Mouse (Mus musculus) liver, embryonic 11.5 days (tissue): ENCODE results near the gene A930017K11Rik. TPM values are rescaled to one million over a fixed set of nuclear protein-coding genes. Genes with fewer than 3 reads are reported as not detected.

Experiments
- ATAC-seq: fragments of 200-750 bp; cut with Nextera tagmentation; replicated peaks from 2 replicates; pipeline ENCODE4 v1.8.0; 2017; ENCODE audit warnings: moderate number of reproducible peaks, mild to moderate bottlenecking, moderate TSS enrichment, moderate library complexity; ENCODE audit not compliant: low FRiP score
- DNase-seq: peaks from one replicate; pipeline ENCODE4 v3.0.0-alpha.2; 2017; ENCODE audit warnings: low spot score
- H3K27ac ChIP-seq: fragments of 300-500 bp; sonication (generic); 2 replicates; pipeline ENCODE4 v1.5.1; 2014; ENCODE audit warnings: mild to moderate bottlenecking, low read depth, low read length, control low read depth
- H3K27me3 ChIP-seq: fragments of 300-500 bp; sonication (generic); replicated peaks from 2 replicates; pipeline ENCODE4 v1.6.1; 2014; ENCODE audit warnings: low read length, mixed read lengths; ENCODE audit not compliant: control insufficient read depth, insufficient read depth
- H3K36me3 ChIP-seq: fragments of 300-500 bp; sonication (generic); 2 replicates; pipeline ENCODE4 v1.6.1; 2014; ENCODE audit warnings: mild to moderate bottlenecking, low read length, moderate library complexity, mixed read lengths; ENCODE audit not compliant: control insufficient read depth, insufficient read depth
- H3K4me1 ChIP-seq: fragments of 300-500 bp; sonication (generic); replicated peaks from 2 replicates; pipeline ENCODE4 v1.6.1; 2014; ENCODE audit warnings: low read length, mixed read lengths; ENCODE audit not compliant: control insufficient read depth, insufficient read depth
- H3K4me2 ChIP-seq: fragments of 300-500 bp; sonication (generic); 2 replicates; pipeline ENCODE4 v1.6.1; 2014; ENCODE audit warnings: mild to moderate bottlenecking, control low read depth, moderate library complexity
- H3K4me3 ChIP-seq: fragments of 300-500 bp; sonication (generic); 2 replicates; pipeline ENCODE4 v1.5.1; 2014; ENCODE audit warnings: low read depth, low read length, control low read depth
- H3K9ac ChIP-seq: fragments of 300-500 bp; sonication (generic); 2 replicates; pipeline ENCODE4 v1.6.1; 2014; ENCODE audit warnings: low read depth, low read length, control low read depth
- H3K9me3 ChIP-seq: fragments of 300-500 bp; sonication (generic); 2 replicates; pipeline ENCODE4 v1.6.1; 2016; ENCODE audit warnings: low read length, inconsistent platforms, mixed read lengths; ENCODE audit not compliant: control insufficient read depth
- WGBS: fragments of 180-500 bp; shearing (Covaris S2); extraction: QIAGEN DNeasy Blood & Tissue Kit; methylation state at CpG from one replicate; pipeline ENCODE4 v1.1.7; 2014; 5-methylcytosine and 5-hydroxymethylcytosine counted together
- polyA plus RNA-seq: library from polyadenylated mRNA; unstranded; fragments of >200 nt; fragmentation: Nextera tagmentation; extraction: Ambion mirVana; gene quantifications from 2 replicates; pipeline ENCODE4 v1.2.1, GENCODE M21; 2014

A930017K11Rik gene
- polyA plus RNA-seq, 1 experiment from 2014 or later = 0.85 TPM

DNA sequence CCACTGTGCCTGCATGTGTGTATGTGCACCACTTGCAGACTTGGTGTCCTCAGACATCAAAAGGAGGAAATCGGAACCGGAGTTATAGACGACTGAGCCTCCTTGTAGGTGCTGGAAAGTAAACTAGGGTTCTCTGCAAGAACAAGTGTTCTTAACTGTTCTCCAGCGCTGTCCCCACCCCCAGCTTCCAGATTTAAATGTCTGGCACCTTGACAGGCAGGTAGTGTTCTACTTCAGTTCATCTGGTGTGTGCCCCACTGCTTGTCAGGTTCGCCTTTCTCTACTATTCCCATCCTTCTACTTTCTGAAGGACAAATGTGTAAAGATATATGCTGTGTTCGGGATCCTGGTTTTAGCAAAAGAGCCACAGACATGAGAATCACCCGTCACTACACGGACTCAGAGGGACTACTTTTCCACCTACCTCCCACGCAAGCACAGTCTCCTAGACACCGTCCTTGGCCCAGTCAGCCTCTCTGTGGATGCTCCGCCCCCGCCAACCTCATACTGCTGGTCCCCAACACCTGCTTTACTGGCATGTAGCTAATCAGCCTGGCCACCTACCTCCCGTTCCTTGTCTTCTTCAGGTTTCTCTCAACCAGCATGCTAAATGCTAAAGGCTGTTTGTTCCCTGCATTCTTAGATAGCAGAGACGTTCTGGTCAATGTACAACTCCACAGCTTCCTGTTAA lies 39.0 kb downstream of the A930017K11Rik start:
- DNase-seq (no peak), ATAC-seq (no peak)
- H3K4me1 ChIP-seq = peaks cover 21% of the 10 kb centered on the region
- H3K9me3 ChIP-seq = no peaks in the 10 kb centered on the region
- peak overlapping the region; percentile 39 for H3K4me2 ChIP-seq
- H3K4me3 ChIP-seq = no peak overlapping the region
- 61% methylated on average over 14 of the region's 14 CpGs for WGBS
- 0 out of 2 replicates have a peak, but pooled peaks cover 2% of the 10 kb centered on the region for H3K36me3 ChIP-seq
- H3K27ac ChIP-seq = no peak overlapping the region
- no peak overlapping the region; the same call in 1 of the 2 replicates for H3K9ac ChIP-seq
- no peaks in the 10 kb centered on the region for H3K27me3 ChIP-seq

DNA sequence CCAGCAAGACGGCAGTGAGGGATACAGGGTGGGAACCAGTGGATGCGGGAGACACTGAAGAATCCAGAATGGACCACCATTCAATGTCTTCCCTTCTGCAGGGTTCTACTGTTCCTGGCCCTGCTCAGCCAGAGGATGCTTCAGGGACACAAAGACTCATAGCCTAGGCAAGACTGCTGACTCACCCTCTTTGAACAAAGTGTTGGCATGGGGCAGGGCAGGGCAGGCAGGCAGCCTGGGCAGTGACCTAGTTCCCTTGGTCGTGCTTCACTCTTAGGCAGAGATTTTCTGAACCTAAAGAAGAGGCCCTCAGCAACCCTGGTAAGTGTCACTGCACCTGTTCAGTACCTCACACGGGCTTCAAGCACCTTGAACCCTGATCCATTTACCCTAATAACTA lies 40.5 kb downstream of the A930017K11Rik start:
- Histone ChIP-seq H3K27me3 (no peaks in the 10 kb centered on the region), H3K4me1 (peaks cover 16% of the 10 kb centered on the region), H3K4me2 (no peak overlapping the region), H3K27ac (no peak overlapping the region), H3K4me3 (no peak overlapping the region), H3K9me3 (no peaks in the 10 kb centered on the region), H3K36me3 (0 out of 2 replicates have a peak, but pooled peaks cover 2% of the 10 kb centered on the region), H3K9ac (no peak overlapping the region)
- DNase-seq (no peak), ATAC-seq (no peak)
- WGBS = 83% methylated on average over 4 of the region's 4 CpGs

DNA sequence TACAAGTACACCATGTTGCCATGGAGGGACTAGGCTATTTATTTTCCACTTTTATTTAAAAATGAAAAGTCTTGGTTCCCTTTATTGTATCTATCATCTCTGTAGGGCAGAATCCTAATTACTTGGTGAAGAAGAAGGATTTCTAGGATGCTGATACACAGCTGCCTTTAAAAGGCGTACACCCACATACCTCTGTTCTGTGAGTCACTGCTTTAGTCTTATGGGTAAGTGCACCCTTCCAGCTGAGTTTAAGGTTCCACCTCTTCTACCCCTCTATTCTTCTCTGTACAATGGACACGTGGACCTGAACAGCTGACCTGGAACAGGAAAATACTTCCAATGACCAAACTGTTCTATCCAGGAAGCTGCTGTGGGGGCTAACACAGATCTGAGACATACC lies 44.7 kb downstream of the A930017K11Rik start:
- no peaks in the 10 kb centered on the region for H3K36me3 ChIP-seq
- no peaks in the 10 kb centered on the region for H3K9me3 ChIP-seq
- H3K4me1 ChIP-seq = no peaks in the 10 kb centered on the region
- ATAC-seq (no peak), DNase-seq (no peak)
- 85% methylated on average over 2 of the region's 2 CpGs for WGBS
- no peak overlapping the region for H3K4me3 ChIP-seq
- H3K9ac ChIP-seq = no peak overlapping the region
- H3K27ac ChIP-seq = no peak overlapping the region
- H3K27me3 ChIP-seq = no peaks in the 10 kb centered on the region
- no peak overlapping the region for H3K4me2 ChIP-seq

DNA sequence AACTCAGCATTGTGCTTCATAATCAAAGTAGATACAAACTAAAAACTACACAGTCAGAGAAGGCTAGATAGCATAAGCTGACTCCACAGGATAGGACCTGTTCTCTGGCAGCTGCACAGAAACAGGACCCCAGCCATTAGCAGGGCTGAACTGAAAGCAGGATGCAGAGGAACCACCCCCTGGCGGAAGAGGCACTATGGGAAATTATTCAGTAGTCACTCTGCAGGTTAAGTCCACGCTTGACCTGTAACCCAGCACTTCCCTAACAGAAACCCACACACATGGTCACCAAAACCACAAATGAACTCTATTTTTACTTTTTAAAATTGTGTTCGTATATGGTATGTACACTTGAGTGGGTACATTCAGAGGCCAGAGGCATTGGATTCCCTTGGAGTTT lies 49.3 kb downstream of the A930017K11Rik start:
- no peak overlapping the region for H3K4me3 ChIP-seq
- H3K4me1 ChIP-seq = no peaks in the 10 kb centered on the region
- no peak overlapping the region for H3K9ac ChIP-seq
- no peaks in the 10 kb centered on the region for H3K9me3 ChIP-seq
- ATAC-seq = no peak
- H3K36me3 ChIP-seq = peaks cover 5% of the 10 kb centered on the region
- no peak overlapping the region for H3K27ac ChIP-seq
- no peak overlapping the region for H3K4me2 ChIP-seq
- H3K27me3 ChIP-seq = no peaks in the 10 kb centered on the region
- WGBS = 73% methylated on average over 3 of the region's 3 CpGs
- DNase-seq = no peak

DNA sequence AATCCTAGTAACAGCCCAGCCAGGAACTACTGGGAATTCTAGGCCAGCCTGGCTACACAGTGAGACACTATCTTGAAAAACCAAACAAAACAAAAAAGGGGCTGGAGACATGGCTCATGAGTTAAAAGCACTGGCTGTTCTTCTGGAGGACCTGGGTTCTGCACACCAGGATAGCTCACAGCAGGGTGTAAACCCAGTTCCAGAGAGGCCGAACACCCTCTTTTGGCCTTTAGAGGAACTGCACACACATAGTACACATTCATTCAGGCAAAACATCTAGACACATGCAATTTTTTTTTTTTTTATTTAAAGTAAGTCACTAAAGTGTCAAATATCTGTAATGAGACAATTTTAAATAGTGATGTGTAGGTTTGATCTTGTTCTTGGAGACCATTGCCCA lies 52.2 kb downstream of the A930017K11Rik start:
- H3K27me3 ChIP-seq = no peaks in the 10 kb centered on the region
- H3K4me2 ChIP-seq = no peak overlapping the region
- H3K9ac ChIP-seq = no peak overlapping the region
- H3K4me1 ChIP-seq = peaks cover 11% of the 10 kb centered on the region
- 87% methylated on average over 1 of the region's 1 CpGs for WGBS
- H3K36me3 ChIP-seq = peaks cover 5% of the 10 kb centered on the region
- no peak for ATAC-seq
- DNase-seq = no peak
- H3K27ac ChIP-seq = no peak overlapping the region
- no peaks in the 10 kb centered on the region for H3K9me3 ChIP-seq
- no peak overlapping the region for H3K4me3 ChIP-seq

Other genes starting within 250 kb of the A930017K11Rik start
- 0.42 and 1.3 TPM in 2 replicates for gene Gng13, start 235.4 kb downstream of the A930017K11Rik start, polyA plus RNA-seq
- 32.0 and 35.6 TPM in 2 replicates for gene Chtf18, start 225.1 kb downstream of the A930017K11Rik start, polyA plus RNA-seq
- 16.6 and 17.5 TPM in 2 replicates for gene Rpusd1, start 224.9 kb downstream of the A930017K11Rik start, polyA plus RNA-seq
- gene Mslnl, start 216.5 kb downstream of the A930017K11Rik start, polyA plus RNA-seq = not detected in 2 replicates
- gene Msln, start 198.2 kb downstream of the A930017K11Rik start, polyA plus RNA-seq = 0.29 and 0.55 TPM in 2 replicates
- gene Narfl, start 178.8 kb downstream of the A930017K11Rik start, polyA plus RNA-seq = 28.4 and 29.9 TPM in 2 replicates
- 22.7 and 25.0 TPM in 2 replicates for gene Haghl, start 166.9 kb downstream of the A930017K11Rik start, polyA plus RNA-seq
- gene Ccdc78, start 166.0 kb downstream of the A930017K11Rik start, polyA plus RNA-seq = 0.25 and 0.33 TPM in 2 replicates
- 83.7 and 83.8 TPM in 2 replicates for gene Fam173a, start 159.7 kb downstream of the A930017K11Rik start, polyA plus RNA-seq
- gene AC134908.4, start 156.9 kb downstream of the A930017K11Rik start, polyA plus RNA-seq = not detected in 2 replicates
- 7.6 and 10.8 TPM in 2 replicates for gene Metrn, start 155.4 kb downstream of the A930017K11Rik start, polyA plus RNA-seq
- gene Fbxl16, start 143.5 kb downstream of the A930017K11Rik start, polyA plus RNA-seq = 0.99 and 1.2 TPM in 2 replicates
- 29.8 and 31.9 TPM in 2 replicates for gene Wdr24, start 128.9 kb downstream of the A930017K11Rik start, polyA plus RNA-seq
- gene Jmjd8, start 123.7 kb downstream of the A930017K11Rik start, polyA plus RNA-seq = 36.6 and 37.0 TPM in 2 replicates
- gene Stub1, start 119.2 kb downstream of the A930017K11Rik start, polyA plus RNA-seq = 249 and 252 TPM in 2 replicates
- 0.60 and 1.6 TPM in 2 replicates for gene Rhbdl1, start 115.3 kb downstream of the A930017K11Rik start, polyA plus RNA-seq
- 0.78 and 1.1 TPM in 2 replicates for gene Gm20683, start 110.8 kb downstream of the A930017K11Rik start, polyA plus RNA-seq
- 9.6 and 12.8 TPM in 2 replicates for gene Rhot2, start 107.7 kb downstream of the A930017K11Rik start, polyA plus RNA-seq
- 22.2 and 25.7 TPM in 2 replicates for gene Wdr90, start 91.1 kb downstream of the A930017K11Rik start, polyA plus RNA-seq
- gene Mcrip2, start 83.8 kb downstream of the A930017K11Rik start, polyA plus RNA-seq = 96.5 and 110 TPM in 2 replicates
- gene Mettl26, start 77.5 kb downstream of the A930017K11Rik start, polyA plus RNA-seq = 70.7 and 74.5 TPM in 2 replicates
- gene Wfikkn1, start 71.7 kb downstream of the A930017K11Rik start, polyA plus RNA-seq = 2.1 and 2.4 TPM in 2 replicates
- gene Rab40c, start 32.8 kb downstream of the A930017K11Rik start, polyA plus RNA-seq = 9.9 and 10.7 TPM in 2 replicates
- 137 and 139 TPM in 2 replicates for gene Pigq, start 7.6 kb downstream of the A930017K11Rik start, polyA plus RNA-seq
- 0.85 and 1.4 TPM in 2 replicates for gene Nhlrc4, start 7.6 kb downstream of the A930017K11Rik start, polyA plus RNA-seq
- gene Capn15, start 33.2 kb upstream of the A930017K11Rik start, polyA plus RNA-seq = 23.0 and 27.4 TPM in 2 replicates
- gene Rab11fip3, start 117.0 kb upstream of the A930017K11Rik start, polyA plus RNA-seq = 7.0 and 7.6 TPM in 2 replicates
- gene Decr2, start 137.8 kb upstream of the A930017K11Rik start, polyA plus RNA-seq = 18.2 and 20.1 TPM in 2 replicates
- gene Nme4, start 143.0 kb upstream of the A930017K11Rik start, polyA plus RNA-seq = 111 and 120 TPM in 2 replicates
- gene Tmem8, start 160.7 kb upstream of the A930017K11Rik start, polyA plus RNA-seq = 1.6 and 2.1 TPM in 2 replicates
- 253 TPM in 2 replicates for gene Mrpl28, start 170.9 kb upstream of the A930017K11Rik start, polyA plus RNA-seq
- 12.8 and 13.1 TPM in 2 replicates for gene Axin1, start 186.1 kb upstream of the A930017K11Rik start, polyA plus RNA-seq
- 62.4 and 68.8 TPM in 2 replicates for gene Pdia2, start 246.5 kb upstream of the A930017K11Rik start, polyA plus RNA-seq